Mouse (Mus musculus): ENCODE results near the gene Cd247.

DNA sequence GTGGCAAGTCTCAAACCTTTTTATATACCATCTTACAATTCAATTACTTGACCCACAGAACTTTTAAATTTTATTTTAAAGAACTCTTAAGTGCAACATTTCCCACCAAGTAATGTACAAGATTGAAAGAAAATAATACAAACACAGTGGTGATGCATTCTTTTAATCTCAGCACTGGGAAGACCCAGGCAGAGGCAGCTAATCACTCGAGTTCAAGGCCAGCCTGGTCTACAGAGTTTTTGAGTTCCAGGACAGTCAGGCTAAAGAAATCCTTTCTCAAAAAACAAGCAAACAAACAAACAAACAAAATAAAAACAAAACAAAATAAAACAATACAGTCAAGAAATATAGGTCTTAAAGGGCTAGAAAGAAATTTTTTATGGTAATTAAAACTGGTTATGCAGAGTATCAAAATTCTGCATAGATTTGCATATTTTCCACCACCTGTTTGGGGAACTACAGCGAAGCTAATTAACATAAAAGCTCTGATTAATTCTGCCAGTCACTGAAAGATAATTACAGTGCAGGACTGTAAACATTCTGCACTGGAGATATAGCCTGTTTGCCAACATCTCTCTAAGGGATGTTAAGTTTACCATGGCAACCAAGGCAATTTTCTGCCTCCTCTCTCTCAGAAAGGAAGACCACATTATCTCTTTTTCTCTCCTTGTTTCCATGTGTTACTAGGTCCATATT, 125.4 kb downstream of the Cd247 start:
- no peak for TF ChIP-seq CTCF (IDR thresholded peaks at IDR 0.05; ENCODE audit: low read depth)
- no peak for TF ChIP-seq EP300 (IDR thresholded peaks at IDR 0.05; ENCODE audit: low read depth)

All from liver, embryonic 14.5 days (tissue).